Mouse (Mus musculus) G1E-ER4 (cell line): ENCODE data around the gene Dctn2. TPM values are rescaled to one million over a fixed set of nuclear protein-coding genes. Genes with fewer than 3 reads are reported as not detected.

Experiments
- GATA1 ChIP-seq: IDR thresholded peaks from one replicate; pipeline ENCODE4 v1.8.0; 2012; ENCODE audit warnings: low read length, inconsistent platforms
- polyA plus RNA-seq: library from polyadenylated mRNA; stranded (reverse); fragments of >175 nt; gene quantifications from 2 replicates; pipeline ENCODE4 v1.2.3, GENCODE M21; 2012

Gene Dctn2
- polyA plus RNA-seq, 1 experiment, result 175 TPM

DNA sequence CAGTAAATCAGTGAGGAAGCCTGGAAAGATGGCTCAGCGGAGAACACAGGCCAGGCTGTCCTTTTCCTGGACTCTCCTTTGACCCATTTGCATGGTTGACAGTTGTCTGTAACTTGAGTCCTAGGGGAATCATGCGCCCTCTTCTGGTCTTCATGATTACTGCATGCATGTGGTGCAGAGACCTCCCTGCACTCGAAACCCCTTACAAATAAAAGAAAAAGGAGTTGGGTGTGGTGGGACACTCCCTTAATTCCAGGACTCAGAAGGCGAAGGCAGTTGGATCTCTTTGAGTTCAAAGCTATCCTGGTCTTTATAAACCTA is 46.1 kb downstream of the Dctn2 start:
- TF ChIP-seq GATA1, result no peak

- TF ChIP-seq GATA1, result no peak
Observed at GRCm38 (mm10) chr10:127312858-127313257, 46.7 kb downstream of the Dctn2 start.

GRCm38 (mm10) chr10:127317277-127317676 is 51.1 kb downstream of the Dctn2 start:
- TF ChIP-seq GATA1, result peak; percentile 69

GRCm38 (mm10) chr10:127318009-127318408 is 51.8 kb downstream of the Dctn2 start:
- no peak for TF ChIP-seq GATA1

GRCm38 (mm10) chr10:127319969-127320368 is 53.8 kb downstream of the Dctn2 start:
- no peak for TF ChIP-seq GATA1

- no peak for TF ChIP-seq GATA1
Observed at GRCm38 (mm10) chr10:127321621-127322020, 55.5 kb downstream of the Dctn2 start, which contains the start of gene Arhgap9. Gene Arhgap9 (plus strand): TSS chr10:127321964.

DNA sequence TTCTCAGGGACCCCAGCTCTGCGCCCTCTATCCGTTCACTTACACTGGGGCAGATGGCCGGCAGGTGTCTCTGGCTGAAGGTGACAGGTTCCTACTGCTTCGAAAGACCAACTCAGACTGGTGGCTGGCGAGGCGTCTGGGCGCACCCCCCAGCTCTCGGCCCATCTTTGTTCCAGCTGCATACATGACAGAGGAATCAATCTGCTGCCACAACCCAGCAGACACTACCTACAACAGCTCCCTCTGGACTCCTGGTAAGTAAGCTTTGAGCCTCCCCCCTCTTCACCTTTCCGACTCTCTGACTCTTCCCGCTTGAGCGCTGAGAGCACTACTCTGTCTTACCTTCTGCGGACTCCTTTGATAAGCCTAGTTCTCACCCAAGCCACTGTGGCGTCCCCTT is 56.0 kb downstream of the Dctn2 start:
- no peak for TF ChIP-seq GATA1

- no peak for TF ChIP-seq GATA1
Observed at GRCm38 (mm10) chr10:127322669-127323068, 56.5 kb downstream of the Dctn2 start.

DNA sequence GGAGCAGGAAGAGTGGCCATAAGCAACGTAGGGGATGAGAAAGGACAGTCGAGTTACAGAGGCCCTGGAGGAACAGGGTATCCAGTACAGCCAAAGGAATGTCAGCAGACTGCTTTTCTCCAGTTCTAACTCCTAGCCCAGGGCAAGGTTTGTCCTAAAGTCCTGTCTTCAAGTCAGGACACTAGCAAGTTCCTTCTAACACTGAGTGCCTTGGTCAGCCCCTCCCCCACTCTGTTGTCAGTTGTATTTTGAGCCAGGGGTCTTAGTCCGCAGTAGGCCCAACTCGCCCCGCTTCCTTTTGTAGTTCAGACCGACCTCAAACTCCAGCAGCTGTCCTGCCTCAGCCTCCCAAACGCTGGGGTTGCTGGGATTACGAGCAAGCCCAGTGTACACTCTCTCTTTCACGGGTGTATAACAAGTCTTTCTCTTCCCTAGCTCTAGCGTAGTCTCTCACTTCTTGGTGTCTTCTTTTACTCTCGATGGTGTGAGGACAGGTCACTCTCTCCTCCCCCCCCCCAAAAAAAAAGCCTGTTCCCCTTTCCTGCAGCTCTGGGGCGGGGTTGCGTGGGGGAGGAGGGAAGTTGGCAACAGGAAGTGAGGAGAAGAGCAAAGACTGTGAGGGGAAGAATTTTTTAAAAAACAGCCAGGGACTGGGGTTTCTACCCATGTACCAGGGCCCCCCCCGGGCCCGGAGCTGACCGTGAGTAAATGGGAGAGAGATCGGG is 57.1 kb downstream of the Dctn2 start:
- no peak for TF ChIP-seq GATA1

- TF ChIP-seq GATA1, result no peak
Observed at GRCm38 (mm10) chr10:127324495-127324894, 58.3 kb downstream of the Dctn2 start.

DNA sequence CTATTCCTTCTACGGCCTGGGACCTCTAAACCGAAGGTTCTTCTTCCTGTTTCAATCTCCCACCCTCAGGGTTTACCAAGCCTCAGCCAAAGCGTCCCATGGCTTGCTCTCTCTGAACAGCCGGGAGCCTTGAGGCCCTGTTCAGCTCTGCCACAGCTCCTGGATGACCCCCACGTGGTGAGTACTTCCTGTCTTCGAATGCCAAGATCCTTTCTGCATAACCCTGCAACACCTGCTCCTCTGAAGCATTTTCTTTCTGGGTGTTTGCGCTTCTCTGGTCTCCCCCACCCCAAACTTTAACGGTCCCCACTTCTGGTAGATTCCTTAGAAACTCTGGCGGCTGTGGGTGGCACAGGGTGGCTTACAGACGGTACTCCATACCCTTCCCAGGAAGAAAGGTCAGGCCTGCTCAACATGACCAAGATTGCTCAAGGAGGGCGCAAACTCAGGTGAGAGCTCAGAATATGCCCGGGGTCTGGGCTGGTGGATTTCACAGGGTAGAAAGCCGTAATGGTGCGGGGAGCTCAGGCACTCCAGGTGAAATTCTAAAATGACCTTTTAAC is 59.4 kb downstream of the Dctn2 start:
- no peak for TF ChIP-seq GATA1

DNA sequence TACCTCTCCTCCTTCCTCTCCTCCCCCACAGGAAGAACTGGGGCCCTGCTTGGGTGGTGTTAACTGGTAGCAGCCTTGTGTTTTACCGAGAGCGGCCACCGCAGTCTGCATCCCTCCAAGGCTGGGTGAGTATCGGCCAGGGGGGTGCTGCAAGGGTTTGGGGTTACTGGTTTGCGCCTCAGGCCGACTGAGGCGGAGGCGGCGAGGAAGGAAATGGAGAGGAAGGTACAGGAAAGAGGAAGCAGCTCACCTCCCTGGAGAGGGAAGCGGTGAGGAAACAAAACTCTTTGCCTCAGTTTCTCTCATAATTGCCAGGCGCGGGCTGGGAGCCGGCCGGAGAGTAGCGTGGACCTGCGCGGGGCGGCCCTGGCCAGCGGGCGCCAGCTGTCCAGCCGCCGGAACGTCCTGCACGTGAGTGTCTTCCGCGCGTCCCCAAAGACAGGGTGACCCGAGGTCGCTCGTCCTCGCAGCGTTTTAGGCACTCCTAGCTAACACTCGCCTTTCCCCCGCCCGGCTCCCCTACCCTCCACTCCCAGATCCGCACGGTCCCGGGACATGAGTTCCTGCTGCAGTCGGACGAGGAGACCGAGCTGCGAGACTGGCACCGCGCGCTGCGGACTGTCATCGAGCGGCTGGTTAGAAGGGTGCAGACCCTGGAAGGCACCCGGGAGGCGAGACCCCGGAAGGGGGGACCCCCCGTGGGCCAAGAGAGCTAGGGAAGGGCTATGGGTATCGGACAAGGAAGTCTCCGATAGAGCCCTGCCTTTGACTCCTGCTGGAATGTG is 60.0 kb downstream of the Dctn2 start:
- TF ChIP-seq GATA1, result no peak

DNA sequence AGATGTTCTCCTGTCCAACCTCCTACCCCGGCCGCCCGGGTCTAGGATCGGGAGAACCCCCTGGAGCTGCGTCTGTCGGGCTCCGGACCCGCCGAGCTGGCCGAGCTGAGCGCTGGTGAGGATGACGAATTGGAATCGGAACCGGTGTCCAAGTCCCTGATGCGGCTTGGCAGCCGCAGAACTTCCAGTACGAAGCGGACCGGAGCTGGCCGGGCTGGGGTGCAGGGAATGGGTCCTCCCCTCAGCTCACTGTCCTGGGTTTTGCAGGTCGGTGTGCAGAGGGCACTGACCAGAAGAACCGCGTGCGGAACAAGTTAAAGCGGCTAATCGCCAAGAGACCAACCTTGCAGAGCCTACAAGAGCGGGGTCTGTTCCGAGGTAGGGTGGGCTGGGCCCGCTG is 60.7 kb downstream of the Dctn2 start:
- TF ChIP-seq GATA1, result no peak

- no peak for TF ChIP-seq GATA1
Observed at GRCm38 (mm10) chr10:127327461-127328145, 61.4 kb downstream of the Dctn2 start.

DNA sequence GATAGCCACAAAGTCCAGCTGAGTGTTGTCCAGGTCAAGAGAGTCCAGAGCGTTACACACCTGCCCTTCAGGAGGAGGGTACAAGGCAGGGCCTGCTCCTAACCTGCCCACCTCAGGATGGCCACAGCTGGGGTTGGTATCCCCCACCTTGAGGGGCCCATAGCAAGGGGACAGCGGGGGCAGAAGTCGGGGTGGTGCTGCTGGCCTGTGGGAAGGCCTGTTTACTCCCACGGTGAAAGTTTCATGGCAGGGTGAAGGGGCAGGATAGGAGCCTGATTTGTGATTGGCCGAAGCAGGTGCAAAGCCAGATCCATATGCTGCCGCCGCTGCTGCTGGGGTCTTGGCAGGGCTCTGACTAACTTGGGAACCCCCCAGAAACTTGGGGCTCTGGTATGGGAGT is 64.0 kb downstream of the Dctn2 start:
- TF ChIP-seq GATA1, result no peak

Other genes starting within 250 kb of the Dctn2 start
- 69.6 and 77.9 TPM in 2 replicates for gene Tsfm, start 235.5 kb upstream of the Dctn2 start, polyA plus RNA-seq
- 17.5 and 38.2 TPM in 2 replicates for gene Mettl1, start 225.0 kb upstream of the Dctn2 start, polyA plus RNA-seq
- 0.09 and 0.10 TPM in 2 replicates for gene Eef1akmt3, start 224.9 kb upstream of the Dctn2 start, polyA plus RNA-seq
- gene Cyp27b1, start 218.1 kb upstream of the Dctn2 start, polyA plus RNA-seq, result 0.03 and 0.11 TPM in 2 replicates
- 0.72 TPM in 2 replicates for gene March9, start 206.2 kb upstream of the Dctn2 start, polyA plus RNA-seq
- 1,725 and 2,105 TPM in 2 replicates for gene Cdk4, start 202.8 kb upstream of the Dctn2 start, polyA plus RNA-seq
- 33.1 and 45.9 TPM in 2 replicates for gene Tspan31, start 196.1 kb upstream of the Dctn2 start, polyA plus RNA-seq
- gene Agap2, start 191.1 kb upstream of the Dctn2 start, polyA plus RNA-seq, result 0.14 and 0.28 TPM in 2 replicates
- gene Os9, start 145.2 kb upstream of the Dctn2 start, polyA plus RNA-seq, result 104 and 109 TPM in 2 replicates
- gene B4galnt1, start 101.1 kb upstream of the Dctn2 start, polyA plus RNA-seq, result 143 and 205 TPM in 2 replicates
- 0.33 and 0.66 TPM in 2 replicates for gene Slc26a10, start 85.7 kb upstream of the Dctn2 start, polyA plus RNA-seq
- 61.8 and 77.7 TPM in 2 replicates for gene Arhgef25, start 76.3 kb upstream of the Dctn2 start, polyA plus RNA-seq
- gene Dtx3, start 70.6 kb upstream of the Dctn2 start, polyA plus RNA-seq, result 129 and 155 TPM in 2 replicates
- 78.0 and 80.6 TPM in 2 replicates for gene Pip4k2c, start 54.8 kb upstream of the Dctn2 start, polyA plus RNA-seq
- gene Kif5a, start 3.0 kb upstream of the Dctn2 start, polyA plus RNA-seq, result 0.23 and 0.32 TPM in 2 replicates
- gene Mbd6, start 22.6 kb downstream of the Dctn2 start, polyA plus RNA-seq, result 225 and 300 TPM in 2 replicates
- 81.9 and 143 TPM in 2 replicates for gene Mars, start 45.4 kb downstream of the Dctn2 start, polyA plus RNA-seq
- 21.2 and 32.2 TPM in 2 replicates for gene Arhgap9, start 55.6 kb downstream of the Dctn2 start, polyA plus RNA-seq
- 0.05 and 0.06 TPM in 2 replicates for gene Gli1, start 75.6 kb downstream of the Dctn2 start, polyA plus RNA-seq
- not detected in 2 replicates for gene Inhbe, start 88.0 kb downstream of the Dctn2 start, polyA plus RNA-seq
- gene Inhbc, start 104.1 kb downstream of the Dctn2 start, polyA plus RNA-seq, result not detected in 2 replicates
- 79.9 and 87.4 TPM in 2 replicates for gene R3hdm2, start 114.0 kb downstream of the Dctn2 start, polyA plus RNA-seq
- gene Stac3, start 235.3 kb downstream of the Dctn2 start, polyA plus RNA-seq, result 0.10 and 0.22 TPM in 2 replicates
- 530 and 621 TPM in 2 replicates for gene Ndufa4l2, start 248.6 kb downstream of the Dctn2 start, polyA plus RNA-seq